Mouse (Mus musculus) hindbrain, embryonic 14.5 days (tissue): ENCODE results near the gene Gm2663. TPM values are rescaled to one million over a fixed set of nuclear protein-coding genes. Genes with fewer than 3 reads are reported as not detected.
A peak's percentile ranks its signal among the peaks of the same experiment; 100 is the strongest.
"Not testable (repeated sequence)": the region's sequence is repeated elsewhere in the genome, so short reads cannot be mapped to it uniquely, and the experiment has no call there.

Experiments used
- ATAC-seq: fragments of 200-750 bp; cut with Nextera tagmentation; 2 replicates; pipeline ENCODE4 v1.8.0; 2017; ENCODE audit warnings: moderate number of reproducible peaks, mild to moderate bottlenecking, moderate TSS enrichment, moderate library complexity; ENCODE audit not compliant: low FRiP score
- DNase-seq: peaks from one replicate; pipeline ENCODE4 v3.0.0-alpha.2; 2015; ENCODE audit warnings: low spot score
- H3K27ac ChIP-seq: fragments of 300-500 bp; sonication (generic); 2 replicates; pipeline ENCODE4 v1.5.1; 2014; ENCODE audit warnings: mild to moderate bottlenecking, moderate library complexity
- H3K27me3 ChIP-seq: fragments of 300-500 bp; sonication (generic); 2 replicates; pipeline ENCODE4 v1.6.1; 2014; ENCODE audit warnings: mild to moderate bottlenecking, low read length, mixed read lengths; ENCODE audit not compliant: control insufficient read depth, insufficient read depth
- H3K36me3 ChIP-seq: fragments of 300-500 bp; sonication (generic); replicated peaks from 2 replicates; pipeline ENCODE4 v1.6.1; 2014; ENCODE audit not compliant: control insufficient read depth, insufficient read depth
- H3K4me1 ChIP-seq: fragments of 300-500 bp; sonication (generic); replicated peaks from 2 replicates; pipeline ENCODE4 v1.6.1; 2014; ENCODE audit warnings: antibody characterized with exemption, low read length, mixed read lengths; ENCODE audit not compliant: control insufficient read depth, insufficient read depth
- H3K4me2 ChIP-seq: fragments of 300-500 bp; sonication (generic); replicated peaks from 2 replicates; pipeline ENCODE4 v1.6.1; 2014; ENCODE audit warnings: mild to moderate bottlenecking, moderate library complexity
- H3K4me3 ChIP-seq: fragments of 300-500 bp; sonication (generic); replicated peaks from 2 replicates; pipeline ENCODE4 v1.5.1; 2014; ENCODE audit warnings: mild to moderate bottlenecking, low read length
- H3K9ac ChIP-seq: fragments of 300-500 bp; sonication (generic); 2 replicates; pipeline ENCODE4 v1.6.1; 2014
- H3K9me3 ChIP-seq: fragments of 300-500 bp; sonication (generic); 2 replicates; pipeline ENCODE4 v1.6.1; 2016; ENCODE audit warnings: low read length; ENCODE audit not compliant: control insufficient read depth
- WGBS: fragments of 180-500 bp; shearing (Covaris S2); extraction: QIAGEN DNeasy Blood & Tissue Kit; methylation state at CpG from one replicate; pipeline ENCODE4 v1.1.7; 2014; 5-methylcytosine and 5-hydroxymethylcytosine counted together
- polyA plus RNA-seq: library from polyadenylated mRNA; unstranded; fragments of >200 nt; fragmentation: Nextera tagmentation; extraction: Ambion mirVana; gene quantifications from 2 replicates; pipeline ENCODE4 v1.2.1, GENCODE M21; 2014

The Gm2663 gene
- polyA plus RNA-seq, 1 experiment from 2014 or later: not detected

GRCm38 (mm10) chr6:41030821-41031220, 31.5 kb upstream of the Gm2663 start:
- Histone ChIP-seq H3K9me3 (no peaks in the 10 kb centered on the region), H3K4me1 (no peaks in the 10 kb centered on the region), H3K27me3 (no peaks in the 10 kb centered on the region), H3K27ac (no peak overlapping the region), H3K4me3 (no peak overlapping the region), H3K4me2 (no peak overlapping the region), H3K9ac (no peak overlapping the region), H3K36me3 (no peaks in the 10 kb centered on the region)
- ATAC-seq: no peak
- whole genome bisulfite sequencing: 87% methylated on average over 3 of the region's 3 CpGs
- DNase-seq: no peak

- no peaks in the 10 kb centered on the region for H3K36me3 ChIP-seq
- H3K27me3 ChIP-seq: no peaks in the 10 kb centered on the region
- no peaks in the 10 kb centered on the region for H3K9me3 ChIP-seq
- H3K4me2 ChIP-seq: no peak overlapping the region
- WGBS: 50% methylated on average over 2 of the region's 2 CpGs
- H3K9ac ChIP-seq: no peak overlapping the region
- no peak for ATAC-seq
- no peak overlapping the region for H3K4me3 ChIP-seq
- no peaks in the 10 kb centered on the region for H3K4me1 ChIP-seq
- H3K27ac ChIP-seq: no peak overlapping the region
- no peak for DNase-seq
Measured at GRCm38 (mm10) chr6:41027053-41027452, 27.8 kb upstream of the Gm2663 start.

GRCm38 (mm10) chr6:41025873-41026650, 26.8 kb upstream of the Gm2663 start:
- Histone ChIP-seq H3K36me3 (no peaks in the 10 kb centered on the region), H3K4me3 (no peak overlapping the region), H3K27ac (no peak overlapping the region), H3K27me3 (no peaks in the 10 kb centered on the region), H3K4me1 (no peaks in the 10 kb centered on the region), H3K4me2 (no peak overlapping the region), H3K9me3 (no peaks in the 10 kb centered on the region), H3K9ac (no peak overlapping the region)
- WGBS: 67% methylated on average over 2 of the region's 2 CpGs
- DNase-seq (no peak), ATAC-seq (no peak)

GRCm38 (mm10) chr6:41019140-41019539, 19.9 kb upstream of the Gm2663 start:
- Histone ChIP-seq H3K4me1 (no peaks in the 10 kb centered on the region), H3K4me3 (no peak overlapping the region), H3K27me3 (no peaks in the 10 kb centered on the region), H3K27ac (no peak overlapping the region), H3K9me3 (no peaks in the 10 kb centered on the region), H3K4me2 (no peak overlapping the region), H3K36me3 (no peaks in the 10 kb centered on the region), H3K9ac (no peak overlapping the region)
- WGBS: 84% methylated on average over 2 of the region's 2 CpGs
- DNase-seq (no peak), ATAC-seq (no peak)

GRCm38 (mm10) chr6:41018629-41019028, 19.4 kb upstream of the Gm2663 start:
- H3K4me2 ChIP-seq: no peak overlapping the region
- H3K36me3 ChIP-seq: no peaks in the 10 kb centered on the region
- no peaks in the 10 kb centered on the region for H3K9me3 ChIP-seq
- ATAC-seq: no peak
- 83% methylated on average over 2 of the region's 2 CpGs for WGBS
- H3K4me1 ChIP-seq: no peaks in the 10 kb centered on the region
- H3K9ac ChIP-seq: no peak overlapping the region
- no peak overlapping the region for H3K4me3 ChIP-seq
- no peak for DNase-seq
- no peaks in the 10 kb centered on the region for H3K27me3 ChIP-seq
- H3K27ac ChIP-seq: no peak overlapping the region

- H3K27me3 ChIP-seq: no peaks in the 10 kb centered on the region
Measured at GRCm38 (mm10) chr6:41015065-41015464, 15.8 kb upstream of the Gm2663 start.

GRCm38 (mm10) chr6:40964454-40964853, 34.8 kb downstream of the Gm2663 start, which contains the start of gene 1810009J06Rik:
TSS of gene 1810009J06Rik (plus strand) at chr6:40964754.
- not testable (repeated sequence) for H3K27me3 ChIP-seq, H3K4me3 ChIP-seq, H3K9ac ChIP-seq, H3K4me2 ChIP-seq, H3K4me1 ChIP-seq, H3K36me3 ChIP-seq, DNase-seq, H3K9me3 ChIP-seq, H3K27ac ChIP-seq, ATAC-seq
- 95% methylated on average over 2 of the region's 2 CpGs for WGBS

More at GRCm38 (mm10) chr6:41015065-41015464, 15.8 kb upstream of the Gm2663 start:
- no peak overlapping the region for H3K9ac ChIP-seq
- H3K4me3 ChIP-seq: no peak overlapping the region
- no peaks in the 10 kb centered on the region for H3K4me1 ChIP-seq
- DNase-seq (no peak), ATAC-seq (peak; percentile 48; the same call in 1 of the 2 replicates)
- H3K4me2 ChIP-seq: no peak overlapping the region
- H3K9me3 ChIP-seq: no peaks in the 10 kb centered on the region
- no peaks in the 10 kb centered on the region for H3K36me3 ChIP-seq
- WGBS: 72% methylated on average over 4 of the region's 4 CpGs
- no peak overlapping the region for H3K27ac ChIP-seq

- no peak for ATAC-seq
- H3K4me2 ChIP-seq: no peak overlapping the region
- peak; percentile 14 for DNase-seq
- H3K27ac ChIP-seq: no peak overlapping the region
- WGBS: 84% methylated on average over 2 of the region's 2 CpGs
- H3K27me3 ChIP-seq: no peaks in the 10 kb centered on the region
- H3K9ac ChIP-seq: no peak overlapping the region
- H3K4me1 ChIP-seq: no peaks in the 10 kb centered on the region
- H3K4me3 ChIP-seq: no peak overlapping the region
- no peaks in the 10 kb centered on the region for H3K36me3 ChIP-seq
- H3K9me3 ChIP-seq: 0 out of 2 replicates have a peak, but pooled peaks cover 7% of the 10 kb centered on the region
Measured at GRCm38 (mm10) chr6:40953716-40954115, 45.6 kb downstream of the Gm2663 start.

- DNase-seq: no peak
- no peak for ATAC-seq
- Histone ChIP-seq H3K4me3 (no peak within 1 kb of the TSS), H3K9ac (no peak within 1 kb of the TSS), H3K4me2 (no peak within 1 kb of the TSS), H3K4me1 (no peaks in the 10 kb centered on the region), H3K9me3 (no peaks in the 10 kb centered on the region), H3K27me3 (no peaks in the 10 kb centered on the region), H3K27ac (no peak within 1 kb of the TSS), H3K36me3 (no peaks in the 10 kb centered on the region)
Measured at GRCm38 (mm10) chr6:40951770-40952169, 47.5 kb downstream of the Gm2663 start, which contains the start of gene Gm4744. TSS of gene Gm4744 (minus strand) at chr6:40951870.
